Mouse (Mus musculus): ENCODE data around the gene Ppib. TPM values are rescaled to one million over a fixed set of nuclear protein-coding genes. Genes with fewer than 3 reads are reported as not detected.

Gene Ppib
- polyA plus RNA-seq (2015; fragmentation: Nextera tagmentation; extraction: Ambion mirVana) = 631 and 634 TPM in 2 replicates

- H3K9me3 ChIP-seq (replicated peaks) = no peaks in the 10 kb centered on the region
- H3K36me3 ChIP-seq = peaks cover 25% of the 10 kb centered on the region
- peak within 1 kb of the TSS; percentile 62 for H3K4me2 ChIP-seq
- 2% methylated on average over 51 of the region's 51 CpGs for WGBS
- peak; percentile 97 for ATAC-seq (replicated peaks; ENCODE audit: low FRiP score)
- H3K4me3 ChIP-seq (replicated peaks) = peak within 1 kb of the TSS; percentile 80
- H3K27ac ChIP-seq = peak within 1 kb of the TSS; percentile 82
- peaks cover 19% of the 10 kb centered on the region for H3K4me1 ChIP-seq
- peak within 1 kb of the TSS; percentile 82 for H3K9ac ChIP-seq
- no peaks in the 10 kb centered on the region for H3K27me3 ChIP-seq
Observed at GRCm38 (mm10) chr9:66059583-66060307, at the start of gene Ppib. Gene Ppib, plus strand, starts transcription at chr9:66060222.

GRCm38 (mm10) chr9:66020601-66021000 lies 39.4 kb upstream of the Ppib start:
- Histone ChIP-seq H3K27me3 (no peaks in the 10 kb centered on the region), H3K27ac (no peak overlapping the region), H3K36me3 (peaks cover 40% of the 10 kb centered on the region), H3K4me2 (no peak overlapping the region), H3K4me3 (replicated peaks) (no peak overlapping the region), H3K9me3 (replicated peaks) (no peaks in the 10 kb centered on the region), H3K9ac (no peak overlapping the region), H3K4me1 (no peaks in the 10 kb centered on the region)
- no peak for ATAC-seq (replicated peaks; ENCODE audit: low FRiP score)

GRCm38 (mm10) chr9:66038082-66038481 lies 21.9 kb upstream of the Ppib start:
- Histone ChIP-seq H3K27ac (no peak overlapping the region), H3K4me3 (replicated peaks) (no peak overlapping the region), H3K36me3 (peaks cover 61% of the 10 kb centered on the region), H3K27me3 (no peaks in the 10 kb centered on the region), H3K4me2 (no peak overlapping the region), H3K9ac (no peak overlapping the region), H3K4me1 (no peaks in the 10 kb centered on the region), H3K9me3 (replicated peaks) (no peaks in the 10 kb centered on the region)
- ATAC-seq (replicated peaks; ENCODE audit: low FRiP score) = no peak
- WGBS = 80% methylated on average over 4 of the region's 4 CpGs

- Histone ChIP-seq H3K27me3 (no peaks in the 10 kb centered on the region), H3K4me3 (replicated peaks) (no peak overlapping the region)
- WGBS = 95% methylated on average over 4 of the region's 4 CpGs
Observed at GRCm38 (mm10) chr9:66038581-66038980, 21.4 kb upstream of the Ppib start.

GRCm38 (mm10) chr9:66039290-66039689 lies 20.7 kb upstream of the Ppib start:
- H3K4me3 ChIP-seq (replicated peaks) = no peak overlapping the region
- no peaks in the 10 kb centered on the region for H3K9me3 ChIP-seq (replicated peaks)
- 80% methylated on average over 4 of the region's 4 CpGs for WGBS
- peaks cover 49% of the 10 kb centered on the region for H3K36me3 ChIP-seq
- H3K27ac ChIP-seq = no peak overlapping the region
- no peaks in the 10 kb centered on the region for H3K27me3 ChIP-seq
- no peak for ATAC-seq (replicated peaks; ENCODE audit: low FRiP score)
- no peak overlapping the region for H3K4me2 ChIP-seq
- H3K4me1 ChIP-seq = no peaks in the 10 kb centered on the region
- no peak overlapping the region for H3K9ac ChIP-seq

More at GRCm38 (mm10) chr9:66038581-66038980, 21.4 kb upstream of the Ppib start:
- Histone ChIP-seq H3K9me3 (replicated peaks) (no peaks in the 10 kb centered on the region), H3K4me1 (no peaks in the 10 kb centered on the region), H3K36me3 (peaks cover 56% of the 10 kb centered on the region), H3K27ac (no peak overlapping the region), H3K4me2 (no peak overlapping the region), H3K9ac (no peak overlapping the region)
- ATAC-seq (replicated peaks; ENCODE audit: low FRiP score) = no peak

- no peaks in the 10 kb centered on the region for H3K27me3 ChIP-seq
- no peak overlapping the region for H3K4me2 ChIP-seq
- H3K9ac ChIP-seq = no peak overlapping the region
- WGBS = 82% methylated on average over 3 of the region's 3 CpGs
- H3K4me3 ChIP-seq (replicated peaks) = no peak overlapping the region
- no peak for ATAC-seq (replicated peaks; ENCODE audit: low FRiP score)
- H3K27ac ChIP-seq = no peak overlapping the region
- peaks cover 45% of the 10 kb centered on the region for H3K36me3 ChIP-seq
- H3K4me1 ChIP-seq = no peaks in the 10 kb centered on the region
- H3K9me3 ChIP-seq (replicated peaks) = no peaks in the 10 kb centered on the region
Observed at GRCm38 (mm10) chr9:66040801-66041200, 19.2 kb upstream of the Ppib start.

- no peak overlapping the region for H3K27ac ChIP-seq
- H3K27me3 ChIP-seq = no peaks in the 10 kb centered on the region
- H3K9me3 ChIP-seq (replicated peaks) = no peaks in the 10 kb centered on the region
- H3K4me2 ChIP-seq = no peak overlapping the region
- H3K36me3 ChIP-seq = peaks cover 40% of the 10 kb centered on the region
- ATAC-seq (replicated peaks; ENCODE audit: low FRiP score) = no peak
- H3K4me1 ChIP-seq = no peaks in the 10 kb centered on the region
- no peak overlapping the region for H3K4me3 ChIP-seq (replicated peaks)
- WGBS = 69% methylated on average over 4 of the region's 4 CpGs
- no peak overlapping the region for H3K9ac ChIP-seq
Observed at GRCm38 (mm10) chr9:66042331-66042730, 17.7 kb upstream of the Ppib start.

GRCm38 (mm10) chr9:66043241-66043640 lies 16.8 kb upstream of the Ppib start:
- no peak for ATAC-seq (replicated peaks; ENCODE audit: low FRiP score)
- no peaks in the 10 kb centered on the region for H3K9me3 ChIP-seq (replicated peaks)
- WGBS = 97% methylated on average over 3 of the region's 3 CpGs

GRCm38 (mm10) chr9:66049931-66050601 lies 10.0 kb upstream of the Ppib start:
- no peak overlapping the region for H3K4me2 ChIP-seq
- 46% methylated on average over 6 of the region's 6 CpGs for WGBS
- 0 out of 2 replicates have a peak, but pooled peaks cover 8% of the 10 kb centered on the region for H3K4me1 ChIP-seq
- ATAC-seq (replicated peaks; ENCODE audit: low FRiP score) = no peak
- no peak overlapping the region for H3K9ac ChIP-seq
- H3K4me3 ChIP-seq (replicated peaks) = no peak overlapping the region
- H3K36me3 ChIP-seq = no peaks in the 10 kb centered on the region
- H3K27me3 ChIP-seq = no peaks in the 10 kb centered on the region
- peak overlapping the region; percentile 15; the same call in 1 of the 2 replicates for H3K27ac ChIP-seq
- H3K9me3 ChIP-seq (replicated peaks) = no peaks in the 10 kb centered on the region

More at GRCm38 (mm10) chr9:66043241-66043640, 16.8 kb upstream of the Ppib start:
- no peak overlapping the region for H3K4me3 ChIP-seq (replicated peaks)
- H3K4me2 ChIP-seq = no peak overlapping the region
- H3K36me3 ChIP-seq = peaks cover 31% of the 10 kb centered on the region
- no peaks in the 10 kb centered on the region for H3K27me3 ChIP-seq
- H3K27ac ChIP-seq = no peak overlapping the region
- no peaks in the 10 kb centered on the region for H3K4me1 ChIP-seq
- no peak overlapping the region for H3K9ac ChIP-seq

GRCm38 (mm10) chr9:66051493-66051892 lies 8.5 kb upstream of the Ppib start:
- H3K27me3 ChIP-seq = no peaks in the 10 kb centered on the region
- no peak overlapping the region for H3K9ac ChIP-seq
- no peak overlapping the region for H3K4me2 ChIP-seq
- H3K36me3 ChIP-seq = no peaks in the 10 kb centered on the region
- 0 out of 2 replicates have a peak, but pooled peaks cover 8% of the 10 kb centered on the region for H3K4me1 ChIP-seq
- no peak overlapping the region for H3K27ac ChIP-seq
- 72% methylated on average over 4 of the region's 4 CpGs for WGBS
- no peak for ATAC-seq (replicated peaks; ENCODE audit: low FRiP score)
- no peaks in the 10 kb centered on the region for H3K9me3 ChIP-seq (replicated peaks)
- no peak overlapping the region for H3K4me3 ChIP-seq (replicated peaks)

- no peak overlapping the region for H3K27ac ChIP-seq
- H3K4me3 ChIP-seq (replicated peaks) = no peak overlapping the region
- ATAC-seq (replicated peaks; ENCODE audit: low FRiP score) = no peak
- no peaks in the 10 kb centered on the region for H3K9me3 ChIP-seq (replicated peaks)
- H3K4me2 ChIP-seq = no peak overlapping the region
- H3K27me3 ChIP-seq = no peaks in the 10 kb centered on the region
- 94% methylated on average over 1 of the region's 1 CpGs for WGBS
- no peaks in the 10 kb centered on the region for H3K36me3 ChIP-seq
- H3K4me1 ChIP-seq = 0 out of 2 replicates have a peak, but pooled peaks cover 8% of the 10 kb centered on the region
- no peak overlapping the region for H3K9ac ChIP-seq
Observed at GRCm38 (mm10) chr9:66052731-66053130, 7.3 kb upstream of the Ppib start.

- H3K4me3 ChIP-seq (replicated peaks) = no peak overlapping the region
- no peaks in the 10 kb centered on the region for H3K36me3 ChIP-seq
- no peak overlapping the region for H3K4me2 ChIP-seq
- no peaks in the 10 kb centered on the region for H3K9me3 ChIP-seq (replicated peaks)
- whole genome bisulfite sequencing = 45% methylated on average over 1 of the region's 1 CpGs
- no peaks in the 10 kb centered on the region for H3K27me3 ChIP-seq
- H3K27ac ChIP-seq = no peak overlapping the region
- no peak for ATAC-seq (replicated peaks; ENCODE audit: low FRiP score)
- no peak overlapping the region for H3K9ac ChIP-seq
- 0 out of 2 replicates have a peak, but pooled peaks cover 8% of the 10 kb centered on the region for H3K4me1 ChIP-seq
Observed at GRCm38 (mm10) chr9:66053620-66054019, 6.4 kb upstream of the Ppib start.
